Mouse (Mus musculus): ENCODE data around the gene Zfp512b. TPM values are rescaled to one million over a fixed set of nuclear protein-coding genes. Genes with fewer than 3 reads are reported as not detected.

Gene Zfp512b
- polyA plus RNA-seq, 1 experiment: 9.8 TPM

- peak overlapping the region; percentile 73 for H3K4me3 ChIP-seq (ENCODE audit: insufficient read depth, poor library complexity, severe bottlenecking)
- H3ac ChIP-seq (ENCODE audit: control insufficient read depth, insufficient read length, low read depth): peak overlapping the region; percentile 70
- TF ChIP-seq FOSL1 (IDR thresholded peaks at IDR 0.05; ENCODE audit: insufficient read depth, low read length, poor library complexity, severe bottlenecking) (no peak), MAX (IDR thresholded peaks at IDR 0.05) (no peak), CEBPB (IDR thresholded peaks at IDR 0.05; ENCODE audit: low read depth) (no peak), USF1 (IDR thresholded peaks at IDR 0.05; ENCODE audit: low read depth) (no peak), MYOG (IDR thresholded peaks at IDR 0.05; ENCODE audit: control insufficient read depth, extremely low read depth, insufficient read length) (no peak), MYOD1 (IDR thresholded peaks at IDR 0.05; ENCODE audit: control insufficient read depth, insufficient read length, low read depth) (no peak), CTCF (IDR thresholded peaks at IDR 0.05; ENCODE audit: control insufficient read depth, insufficient read depth, insufficient read length) (no peak)
Measured at GRCm38 (mm10) chr2:181580131-181580772, 12.4 kb downstream of the Zfp512b start.

GRCm38 (mm10) chr2:181579681-181580080 lies 12.9 kb downstream of the Zfp512b start:
- Histone ChIP-seq H3K79me2 (ENCODE audit: control insufficient read depth, insufficient read depth) (peaks cover 9% of the 10 kb centered on the region), H3K36me3 (ENCODE audit: control insufficient read depth, insufficient read depth) (peaks cover 6% of the 10 kb centered on the region), H3K79me3 (ENCODE audit: low read depth) (peaks cover 1% of the 10 kb centered on the region), H3ac (ENCODE audit: control insufficient read depth, insufficient read length, low read depth) (no peak overlapping the region), H3K4me3 (ENCODE audit: insufficient read depth, poor library complexity, severe bottlenecking) (no peak overlapping the region), H3K27me3 (ENCODE audit: control insufficient read depth, insufficient read depth, insufficient read length) (no peaks in the 10 kb centered on the region)
- TF ChIP-seq FOSL1 (IDR thresholded peaks at IDR 0.05; ENCODE audit: insufficient read depth, low read length, poor library complexity, severe bottlenecking): no peak

More at GRCm38 (mm10) chr2:181580131-181580772, 12.4 kb downstream of the Zfp512b start:
- Histone ChIP-seq H3K79me3 (ENCODE audit: low read depth) (peaks cover 1% of the 10 kb centered on the region), H3K27me3 (ENCODE audit: control insufficient read depth, insufficient read depth, insufficient read length) (no peaks in the 10 kb centered on the region), H3K36me3 (ENCODE audit: control insufficient read depth, insufficient read depth) (peaks cover 6% of the 10 kb centered on the region), H3K79me2 (ENCODE audit: control insufficient read depth, insufficient read depth) (peaks cover 9% of the 10 kb centered on the region)

- Histone ChIP-seq H3K4me3 (ENCODE audit: insufficient read depth, poor library complexity, severe bottlenecking) (no peak overlapping the region), H3K36me3 (ENCODE audit: control insufficient read depth, insufficient read depth) (peaks cover 1% of the 10 kb centered on the region), H3K79me2 (ENCODE audit: control insufficient read depth, insufficient read depth) (peaks cover 9% of the 10 kb centered on the region), H3K79me3 (ENCODE audit: low read depth) (peaks cover 1% of the 10 kb centered on the region), H3K27me3 (ENCODE audit: control insufficient read depth, insufficient read depth, insufficient read length) (no peaks in the 10 kb centered on the region), H3ac (ENCODE audit: control insufficient read depth, insufficient read length, low read depth) (no peak overlapping the region)
- TF ChIP-seq MYOG (IDR thresholded peaks at IDR 0.05; ENCODE audit: control insufficient read depth, extremely low read depth, insufficient read length) (no peak), CEBPB (IDR thresholded peaks at IDR 0.05; ENCODE audit: low read depth) (no peak), CTCF (IDR thresholded peaks at IDR 0.05; ENCODE audit: control insufficient read depth, insufficient read depth, insufficient read length) (no peak), USF1 (IDR thresholded peaks at IDR 0.05; ENCODE audit: low read depth) (no peak), MYOD1 (IDR thresholded peaks at IDR 0.05; ENCODE audit: control insufficient read depth, insufficient read length, low read depth) (no peak), MAX (IDR thresholded peaks at IDR 0.05) (no peak), FOSL1 (IDR thresholded peaks at IDR 0.05; ENCODE audit: insufficient read depth, low read length, poor library complexity, severe bottlenecking) (no peak)
Measured at GRCm38 (mm10) chr2:181578790-181579618, 13.6 kb downstream of the Zfp512b start.

- no peaks in the 10 kb centered on the region for H3K27me3 ChIP-seq (ENCODE audit: control insufficient read depth, insufficient read depth, insufficient read length)
- H3ac ChIP-seq (ENCODE audit: control insufficient read depth, insufficient read length, low read depth): no peak overlapping the region
- TF ChIP-seq USF1 (IDR thresholded peaks at IDR 0.05; ENCODE audit: low read depth): no peak
- H3K4me3 ChIP-seq (ENCODE audit: insufficient read depth, poor library complexity, severe bottlenecking): no peak overlapping the region
- no peaks in the 10 kb centered on the region for H3K36me3 ChIP-seq (ENCODE audit: control insufficient read depth, insufficient read depth)
- peaks cover 9% of the 10 kb centered on the region for H3K79me2 ChIP-seq (ENCODE audit: control insufficient read depth, insufficient read depth)
- peaks cover 1% of the 10 kb centered on the region for H3K79me3 ChIP-seq (ENCODE audit: low read depth)
Measured at GRCm38 (mm10) chr2:181577981-181578581, 14.5 kb downstream of the Zfp512b start.

DNA sequence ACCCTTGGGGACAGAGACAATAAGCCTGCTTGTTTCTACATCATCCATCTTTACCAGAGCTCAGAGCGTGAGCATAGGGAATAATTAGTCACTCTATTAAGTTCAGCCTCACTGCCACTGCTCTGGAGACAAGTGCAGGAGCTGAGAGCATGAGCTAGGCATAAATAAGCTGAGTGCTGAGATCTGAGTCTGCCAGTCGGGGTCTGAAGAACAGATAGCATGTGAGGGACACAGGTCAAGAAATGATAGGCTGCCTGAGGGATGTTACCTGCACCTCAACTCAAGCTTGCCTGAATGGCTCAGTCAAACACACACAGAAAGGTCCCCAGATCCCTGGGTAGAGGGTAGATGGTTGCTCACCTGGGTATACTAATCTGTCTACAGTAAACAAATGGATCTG lies 15.5 kb downstream of the Zfp512b start:
- H3K4me3 ChIP-seq (ENCODE audit: insufficient read depth, poor library complexity, severe bottlenecking): no peak overlapping the region
- no peak for TF ChIP-seq CEBPB (IDR thresholded peaks at IDR 0.05; ENCODE audit: low read depth)
- no peak for TF ChIP-seq FOSL1 (IDR thresholded peaks at IDR 0.05; ENCODE audit: insufficient read depth, low read length, poor library complexity, severe bottlenecking)
- TF ChIP-seq MAX (IDR thresholded peaks at IDR 0.05): no peak
- TF ChIP-seq CTCF (IDR thresholded peaks at IDR 0.05; ENCODE audit: control insufficient read depth, insufficient read depth, insufficient read length): no peak
- no peak overlapping the region for H3ac ChIP-seq (ENCODE audit: control insufficient read depth, insufficient read length, low read depth)
- peaks cover 9% of the 10 kb centered on the region for H3K79me2 ChIP-seq (ENCODE audit: control insufficient read depth, insufficient read depth)
- H3K79me3 ChIP-seq (ENCODE audit: low read depth): peaks cover 1% of the 10 kb centered on the region
- H3K27me3 ChIP-seq (ENCODE audit: control insufficient read depth, insufficient read depth, insufficient read length): no peaks in the 10 kb centered on the region
- no peaks in the 10 kb centered on the region for H3K36me3 ChIP-seq (ENCODE audit: control insufficient read depth, insufficient read depth)

DNA sequence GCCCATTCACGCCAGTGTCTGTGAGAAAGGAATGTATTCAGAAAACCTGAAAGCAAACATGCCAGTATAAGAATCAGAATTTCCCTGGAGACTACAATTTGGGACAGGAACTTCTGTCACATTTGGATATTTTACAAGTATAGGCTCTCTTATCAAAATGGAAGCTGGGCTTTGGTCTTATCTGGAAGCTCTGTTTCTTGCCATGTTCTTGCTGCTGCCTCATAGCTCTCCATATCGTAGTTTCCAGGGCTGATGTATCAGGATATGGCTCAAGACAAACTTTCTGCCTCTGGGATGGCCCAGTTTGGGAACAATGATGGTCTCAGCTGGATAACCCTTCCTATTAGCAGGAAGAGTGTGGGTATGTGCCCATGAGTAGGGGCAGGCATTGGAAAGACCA lies 16.0 kb downstream of the Zfp512b start:
- peaks cover 1% of the 10 kb centered on the region for H3K79me3 ChIP-seq (ENCODE audit: low read depth)
- H3K4me3 ChIP-seq (ENCODE audit: insufficient read depth, poor library complexity, severe bottlenecking): no peak overlapping the region
- H3ac ChIP-seq (ENCODE audit: control insufficient read depth, insufficient read length, low read depth): no peak overlapping the region
- no peaks in the 10 kb centered on the region for H3K36me3 ChIP-seq (ENCODE audit: control insufficient read depth, insufficient read depth)
- H3K79me2 ChIP-seq (ENCODE audit: control insufficient read depth, insufficient read depth): peaks cover 9% of the 10 kb centered on the region
- no peak for TF ChIP-seq FOSL1 (IDR thresholded peaks at IDR 0.05; ENCODE audit: insufficient read depth, low read length, poor library complexity, severe bottlenecking)
- no peak for TF ChIP-seq MYOG (IDR thresholded peaks at IDR 0.05; ENCODE audit: control insufficient read depth, extremely low read depth, insufficient read length)
- TF ChIP-seq USF1 (IDR thresholded peaks at IDR 0.05; ENCODE audit: low read depth): no peak
- no peak for TF ChIP-seq CTCF (IDR thresholded peaks at IDR 0.05; ENCODE audit: control insufficient read depth, insufficient read depth, insufficient read length)
- no peak for TF ChIP-seq MYOD1 (IDR thresholded peaks at IDR 0.05; ENCODE audit: control insufficient read depth, insufficient read length, low read depth)
- no peak for TF ChIP-seq MAX (IDR thresholded peaks at IDR 0.05)
- no peak for TF ChIP-seq CEBPB (IDR thresholded peaks at IDR 0.05; ENCODE audit: low read depth)
- H3K27me3 ChIP-seq (ENCODE audit: control insufficient read depth, insufficient read depth, insufficient read length): no peaks in the 10 kb centered on the region
